Mouse (Mus musculus) stomach, embryonic 14.5 days (tissue): ENCODE results near the gene Nr2f2. TPM values are rescaled to one million over a fixed set of nuclear protein-coding genes. Genes with fewer than 3 reads are reported as not detected.

Experiments used
- ATAC-seq: fragments of 200-750 bp; cut with Nextera tagmentation; 2 replicates; pipeline ENCODE4 v1.8.0; 2017; ENCODE audit warnings: low read depth, moderate TSS enrichment; ENCODE audit not compliant: insufficient number of reproducible peaks, insufficient read depth, low FRiP score
- H3K27ac ChIP-seq: fragments of 300-500 bp; sonication (generic); 2 replicates; pipeline ENCODE4 v1.5.1; 2014; ENCODE audit warnings: mild to moderate bottlenecking, low read length, moderate library complexity, mixed read lengths
- H3K27me3 ChIP-seq: fragments of 300-500 bp; sonication (generic); 2 replicates; pipeline ENCODE4 v1.6.1; 2014; ENCODE audit warnings: low read length, control low read depth, mixed read lengths; ENCODE audit not compliant: control insufficient read depth, insufficient read depth
- H3K36me3 ChIP-seq: fragments of 300-500 bp; sonication (generic); 2 replicates; pipeline ENCODE4 v1.6.1; 2014; ENCODE audit warnings: mild to moderate bottlenecking, control low read depth, low read length, moderate library complexity, mixed read lengths; ENCODE audit not compliant: control insufficient read depth, insufficient read depth
- H3K4me1 ChIP-seq: fragments of 300-500 bp; sonication (generic); 2 replicates; pipeline ENCODE4 v1.6.1; 2014; ENCODE audit warnings: low read length, control low read depth, mixed read lengths; ENCODE audit not compliant: control insufficient read depth, insufficient read depth
- H3K4me2 ChIP-seq: fragments of 300-500 bp; sonication (generic); replicated peaks from 2 replicates; pipeline ENCODE4 v1.6.1; 2014; ENCODE audit warnings: low read depth, low read length, control low read depth
- H3K4me3 ChIP-seq: fragments of 300-500 bp; sonication (generic); 2 replicates; pipeline ENCODE4 v1.5.1; 2014; ENCODE audit warnings: low read depth, low read length, control low read depth
- H3K9ac ChIP-seq: fragments of 300-500 bp; sonication (generic); replicated peaks from 2 replicates; pipeline ENCODE4 v1.6.1; 2014; ENCODE audit warnings: low read depth, mild to moderate bottlenecking, control low read depth, low read length, moderate library complexity, mixed read lengths
- H3K9me3 ChIP-seq: fragments of 300-500 bp; sonication (generic); 2 replicates; pipeline ENCODE4 v1.6.1; 2016; ENCODE audit warnings: low read depth, low read length, control low read depth; ENCODE audit not compliant: control insufficient read depth
- WGBS: fragments of 180-500 bp; shearing (Covaris S2); extraction: QIAGEN DNeasy Blood & Tissue Kit; methylation state at CpG from one replicate; pipeline ENCODE4 v1.1.7; 2014; 5-methylcytosine and 5-hydroxymethylcytosine counted together
- polyA plus RNA-seq: library from polyadenylated mRNA; unstranded; fragments of >200 nt; fragmentation: Nextera tagmentation; extraction: Ambion mirVana; gene quantifications from 2 replicates; pipeline ENCODE4 v1.2.1, GENCODE M21; 2014

Gene Nr2f2
- polyA plus RNA-seq, 1 experiment from 2014 or later, result 111 TPM

GRCm38 (mm10) chr7:70330207-70330562 is 36.4 kb downstream of the Nr2f2 start:
- WGBS, result 20% methylated on average over 12 of the region's 12 CpGs
- peak overlapping the region; percentile 81; the same call in 1 of the 2 replicates for H3K4me2 ChIP-seq
- H3K9me3 ChIP-seq, result no peaks in the 10 kb centered on the region
- peaks cover 12% of the 10 kb centered on the region; the same call in 1 of the 2 replicates for H3K27me3 ChIP-seq
- H3K9ac ChIP-seq, result no peak overlapping the region
- H3K27ac ChIP-seq, result no peak overlapping the region
- H3K36me3 ChIP-seq, result no peaks in the 10 kb centered on the region
- peak overlapping the region; percentile 54; the same call in 1 of the 2 replicates for H3K4me3 ChIP-seq
- no peak for ATAC-seq
- peaks cover 5% of the 10 kb centered on the region; the same call in 1 of the 2 replicates for H3K4me1 ChIP-seq

- H3K4me2 ChIP-seq, result no peak overlapping the region
- peaks cover 5% of the 10 kb centered on the region; the same call in 1 of the 2 replicates for H3K4me1 ChIP-seq
- no peak overlapping the region for H3K9ac ChIP-seq
- WGBS, result 44% methylated on average over 19 of the region's 19 CpGs
- peaks cover 14% of the 10 kb centered on the region; the same call in 1 of the 2 replicates for H3K27me3 ChIP-seq
- H3K36me3 ChIP-seq, result no peaks in the 10 kb centered on the region
- no peak overlapping the region for H3K27ac ChIP-seq
- H3K4me3 ChIP-seq, result no peak overlapping the region
- ATAC-seq, result no peak
- H3K9me3 ChIP-seq, result no peaks in the 10 kb centered on the region
Measured at GRCm38 (mm10) chr7:70329521-70330206, 36.9 kb downstream of the Nr2f2 start.

- no peaks in the 10 kb centered on the region for H3K36me3 ChIP-seq
- peaks cover 5% of the 10 kb centered on the region; the same call in 1 of the 2 replicates for H3K4me1 ChIP-seq
- no peak overlapping the region for H3K27ac ChIP-seq
- no peak overlapping the region for H3K4me2 ChIP-seq
- no peaks in the 10 kb centered on the region for H3K9me3 ChIP-seq
- peaks cover 14% of the 10 kb centered on the region; the same call in 1 of the 2 replicates for H3K27me3 ChIP-seq
- WGBS, result 39% methylated on average over 6 of the region's 6 CpGs
- ATAC-seq, result no peak
- H3K4me3 ChIP-seq, result no peak overlapping the region
- H3K9ac ChIP-seq, result no peak overlapping the region
Measured at GRCm38 (mm10) chr7:70329037-70329516, 37.5 kb downstream of the Nr2f2 start.

GRCm38 (mm10) chr7:70328206-70329036 is 38.1 kb downstream of the Nr2f2 start:
- WGBS, result 38% methylated on average over 10 of the region's 10 CpGs
- H3K36me3 ChIP-seq, result no peaks in the 10 kb centered on the region
- H3K4me1 ChIP-seq, result peaks cover 4% of the 10 kb centered on the region; the same call in 1 of the 2 replicates
- H3K4me2 ChIP-seq, result no peak overlapping the region
- H3K9ac ChIP-seq, result no peak overlapping the region
- no peak for ATAC-seq
- H3K9me3 ChIP-seq, result no peaks in the 10 kb centered on the region
- H3K4me3 ChIP-seq, result no peak overlapping the region
- H3K27ac ChIP-seq, result no peak overlapping the region
- 0 out of 2 replicates have a peak, but pooled peaks cover 14% of the 10 kb centered on the region for H3K27me3 ChIP-seq

- ATAC-seq, result no peak
- WGBS, result 48% methylated on average over 2 of the region's 2 CpGs
- Histone ChIP-seq H3K36me3 (no peaks in the 10 kb centered on the region), H3K27me3 (0 out of 2 replicates have a peak, but pooled peaks cover 14% of the 10 kb centered on the region), H3K9me3 (no peaks in the 10 kb centered on the region), H3K9ac (no peak overlapping the region), H3K4me2 (no peak overlapping the region), H3K4me3 (no peak overlapping the region), H3K27ac (no peak overlapping the region), H3K4me1 (no peaks in the 10 kb centered on the region)
Measured at GRCm38 (mm10) chr7:70327191-70327590, 39.3 kb downstream of the Nr2f2 start.

GRCm38 (mm10) chr7:70326176-70327035 is 40.1 kb downstream of the Nr2f2 start:
- Histone ChIP-seq H3K4me3 (no peak overlapping the region), H3K27ac (no peak overlapping the region), H3K9me3 (no peaks in the 10 kb centered on the region), H3K36me3 (no peaks in the 10 kb centered on the region), H3K4me2 (no peak overlapping the region), H3K27me3 (0 out of 2 replicates have a peak, but pooled peaks cover 14% of the 10 kb centered on the region), H3K9ac (no peak overlapping the region), H3K4me1 (no peaks in the 10 kb centered on the region)
- ATAC-seq, result no peak
- 18% methylated on average over 21 of the region's 21 CpGs for WGBS

GRCm38 (mm10) chr7:70325381-70325780 is 41.2 kb downstream of the Nr2f2 start:
- peak overlapping the region; percentile 31 for H3K4me2 ChIP-seq
- peak; percentile 65; the same call in 1 of the 2 replicates for ATAC-seq
- H3K36me3 ChIP-seq, result no peaks in the 10 kb centered on the region
- 8% methylated on average over 18 of the region's 18 CpGs for WGBS
- 0 out of 2 replicates have a peak, but pooled peaks cover 14% of the 10 kb centered on the region for H3K27me3 ChIP-seq
- no peaks in the 10 kb centered on the region for H3K4me1 ChIP-seq
- no peaks in the 10 kb centered on the region for H3K9me3 ChIP-seq
- no peak overlapping the region for H3K27ac ChIP-seq
- no peak overlapping the region for H3K9ac ChIP-seq
- peak overlapping the region; percentile 7; the same call in 1 of the 2 replicates for H3K4me3 ChIP-seq
